Mouse (Mus musculus) spleen, adult 2 months (tissue): Measurements from ENCODE around the gene Cltrn.

Experiments
- CTCF ChIP-seq: fragments of 200-500 bp; IDR thresholded peaks from 2 replicates; pipeline ENCODE4 v1.5.1; 2011; ENCODE audit warnings: mild to moderate bottlenecking, inconsistent platforms; ENCODE audit not compliant: insufficient read depth, insufficient read length, insufficient replicate concordance; ENCODE audit errors: extremely low read depth
- POLR2A ChIP-seq: fragments of 200-500 bp; IDR thresholded peaks from 2 replicates; pipeline ENCODE4 v1.6.1; 2011; ENCODE audit warnings: low read depth, low read length, inconsistent platforms

GRCm38 (mm10) chrX:164059070-164059469, 29.6 kb upstream of the Cltrn start:
- TF ChIP-seq CTCF = no peak
- TF ChIP-seq POLR2A = no peak
